Mouse (Mus musculus) lung, adult 10 weeks (tissue): Measurements from ENCODE around the gene Vmn2r14. TPM values are rescaled to one million over a fixed set of nuclear protein-coding genes. Genes with fewer than 3 reads are reported as not detected.

ENCODE experiments used
- polyA plus RNA-seq: library from polyadenylated mRNA; stranded (reverse); fragments of 350-450 nt; fragmentation: Illumina TruSeq; extraction: RNeasy Lipid Tissue Mini Kit (QIAGEN cat#74804); gene quantifications from one replicate; pipeline ENCODE4 v1.2.3, GENCODE M21; 2014; ENCODE audit warnings: low read depth, low replicate concordance; ENCODE audit not compliant: insufficient read depth

The Vmn2r14 gene
- not detected for polyA plus RNA-seq

GRCm38 (mm10) chr5:109224608-109225007, at the start of gene Vmn2r14:
Gene Vmn2r14 (minus strand): TSS chr5:109224708.

DNA sequence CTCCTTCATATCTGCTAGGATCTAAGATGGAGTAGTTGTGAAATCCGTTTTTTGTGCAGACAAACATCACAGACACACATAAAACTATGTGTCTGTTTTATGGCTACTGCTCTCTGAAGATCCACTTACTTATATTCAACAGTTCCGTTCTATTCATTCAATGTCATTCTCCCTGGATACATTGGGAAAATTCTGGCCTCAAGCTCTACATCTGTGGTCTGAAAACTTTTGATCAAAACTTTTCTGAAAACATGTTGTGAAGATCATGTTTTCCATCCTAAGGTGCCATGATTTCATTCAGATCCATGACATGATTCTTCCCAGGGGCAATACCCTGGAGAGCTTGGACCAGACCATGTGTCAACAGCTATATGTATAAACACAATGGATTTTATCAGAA, 32.4 kb downstream of the Vmn2r14 start, which contains the start of gene Vmn2r13:
Gene Vmn2r13 (minus strand): TSS at position 101 of the 400 bp plus-strand sequence.

Other genes with a start within 250 kb of the Vmn2r14 start
- not detected for gene Vmn2r10, start 218.2 kb downstream of the Vmn2r14 start, polyA plus RNA-seq
- gene Vmn2r11, start 165.1 kb downstream of the Vmn2r14 start, polyA plus RNA-seq = not detected
- not detected for gene Vmn2r12, start 126.8 kb downstream of the Vmn2r14 start, polyA plus RNA-seq
- not detected for gene Vmn2r13, start 32.5 kb downstream of the Vmn2r14 start, polyA plus RNA-seq
- gene Vmn2r15, start 72.9 kb upstream of the Vmn2r14 start, polyA plus RNA-seq = not detected
- gene Vmn2r16, start 105.5 kb upstream of the Vmn2r14 start, polyA plus RNA-seq = not detected
- gene Vmn2r17, start 195.0 kb upstream of the Vmn2r14 start, polyA plus RNA-seq = not detected